Mouse (Mus musculus) megakaryocyte progenitor cell, adult 5-6 weeks (primary cell): Measurements from ENCODE around the gene Cdyl. TPM values are rescaled to one million over a fixed set of nuclear protein-coding genes. Genes with fewer than 3 reads are reported as not detected.

ENCODE experiments used
- ATAC-seq: replicated peaks from 2 replicates; pipeline ENCODE4 v1.8.0; 2016; ENCODE audit warnings: mild to moderate bottlenecking, moderate TSS enrichment, inconsistent platforms; ENCODE audit not compliant: poor library complexity
- total RNA-seq, 2 experiments: library from RNA; stranded (forward) in 1 of 2; stranded (reverse) in 1 of 2; fragments of 157-497, 149-512 nt in 1 of 2; fragments of 200-1000 nt in 1 of 2; gene quantifications; 2 replicates each; pipeline versions ENCODE4 v1.2.3 to v1.2.4; 2015 to 2017

Cdyl gene
- total RNA-seq, 2 experiments from 2014 or later: 12.3 to 13.5 TPM

GRCm38 (mm10) chr13:35822795-35823194, 163.2 kb downstream of the Cdyl start:
- ATAC-seq: no peak

DNA sequence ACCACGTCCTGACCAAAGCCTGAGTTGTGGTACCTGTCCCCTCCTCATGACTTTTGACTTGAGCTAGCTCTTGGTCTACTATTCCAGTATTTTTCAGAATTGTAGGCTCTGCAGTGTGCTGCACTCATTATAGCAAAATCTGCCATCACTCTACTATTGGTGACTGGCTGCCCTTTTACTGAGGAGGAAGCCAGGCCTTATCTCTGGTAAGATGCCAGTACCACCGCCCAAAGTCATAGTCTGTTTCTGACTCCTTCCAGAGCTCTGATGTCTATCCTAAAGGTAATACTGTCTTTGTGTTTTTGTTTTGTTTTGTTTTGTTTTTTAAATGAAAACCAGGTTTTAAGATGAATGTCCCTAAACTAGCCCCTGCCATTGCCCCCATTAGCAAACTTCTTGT, 166.0 kb downstream of the Cdyl start:
- ATAC-seq: peak; percentile 56

- ATAC-seq: no peak
Observed at GRCm38 (mm10) chr13:35832676-35833075, 173.0 kb downstream of the Cdyl start.

- ATAC-seq: peak; percentile 37; the same call in 1 of the 2 replicates
Observed at GRCm38 (mm10) chr13:35833941-35834340, 174.3 kb downstream of the Cdyl start.

DNA sequence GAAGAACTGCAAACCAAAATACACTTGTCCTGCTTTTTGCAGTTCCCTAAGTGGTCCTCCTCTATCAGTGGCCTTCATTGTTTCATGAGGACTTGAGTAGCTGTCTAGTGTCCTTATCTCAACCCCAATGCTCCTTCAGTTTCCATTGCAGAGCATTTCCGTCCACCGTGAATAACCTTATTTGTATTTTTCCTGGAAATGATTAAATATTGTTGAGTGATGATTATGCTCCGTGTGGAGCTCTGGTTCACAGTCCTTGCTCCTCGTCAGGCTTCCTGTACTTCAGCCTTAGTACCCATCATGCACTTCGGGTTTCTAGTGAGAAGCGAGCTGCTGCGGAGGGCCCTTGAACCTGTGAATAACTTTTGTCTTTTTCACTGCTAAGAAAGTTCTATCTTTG, 176.0 kb downstream of the Cdyl start:
- peak; percentile 57 for ATAC-seq

DNA sequence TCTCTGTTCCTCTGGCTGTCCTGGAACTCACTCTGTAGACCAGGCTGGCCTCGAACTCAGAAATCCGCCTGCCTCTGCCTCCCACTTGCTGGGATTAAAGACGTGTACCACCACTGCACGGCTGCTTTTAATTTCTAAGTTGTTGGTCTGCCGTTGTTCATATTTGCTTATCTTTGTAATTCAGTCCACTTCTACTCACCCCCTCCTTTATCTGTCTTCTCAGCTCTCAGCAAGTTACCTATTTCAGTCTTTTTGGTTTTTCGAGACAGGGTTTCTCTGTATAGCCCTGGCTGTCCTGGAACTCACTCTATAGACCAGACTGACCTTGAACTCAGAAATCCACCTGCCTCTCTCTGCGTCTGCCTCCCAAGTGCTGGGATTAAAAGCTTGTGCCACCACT, 176.9 kb downstream of the Cdyl start:
- peak; percentile 71 for ATAC-seq

DNA sequence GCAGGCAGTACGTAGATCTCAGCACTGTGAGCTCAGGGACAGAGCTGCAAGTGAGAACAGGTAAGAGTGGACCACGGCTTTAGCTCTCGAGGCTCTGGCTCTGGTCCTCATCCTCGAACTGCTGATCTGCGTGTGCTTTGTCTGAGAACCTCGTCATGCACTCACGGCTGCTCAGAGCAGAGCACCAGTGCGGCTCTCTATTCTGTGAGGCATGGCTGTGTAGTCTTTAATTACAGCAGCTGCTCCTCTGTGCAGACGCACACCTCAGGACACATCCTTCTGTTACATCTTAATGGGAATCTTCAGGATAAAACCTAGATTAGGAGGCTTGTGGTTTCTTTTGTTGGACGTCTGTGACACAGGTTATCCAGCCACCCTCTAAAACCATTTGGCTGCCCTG, 180.5 kb downstream of the Cdyl start:
- no peak for ATAC-seq

- no peak for ATAC-seq
Observed at GRCm38 (mm10) chr13:35843383-35843782, 183.8 kb downstream of the Cdyl start.

DNA sequence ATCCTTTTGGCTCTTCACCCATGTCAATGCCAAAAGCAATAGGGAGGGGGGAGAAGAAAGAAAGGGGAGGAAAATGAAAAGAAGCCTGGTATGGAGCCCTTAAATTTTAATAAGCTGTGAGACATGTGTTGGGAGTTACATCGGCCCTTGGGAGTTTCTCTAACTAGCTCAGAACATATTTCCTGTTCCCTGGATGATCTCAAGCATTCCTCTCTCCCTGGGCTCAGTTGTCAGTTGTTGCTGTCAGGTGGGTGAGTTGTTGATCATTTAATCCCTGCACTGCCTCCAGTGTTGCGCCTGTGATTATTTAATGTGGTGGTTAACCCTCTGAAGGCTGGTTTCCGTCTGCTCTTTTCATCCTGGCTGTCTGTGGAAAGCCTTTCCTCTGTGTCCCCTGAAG, 185.7 kb downstream of the Cdyl start:
- no peak for ATAC-seq

DNA sequence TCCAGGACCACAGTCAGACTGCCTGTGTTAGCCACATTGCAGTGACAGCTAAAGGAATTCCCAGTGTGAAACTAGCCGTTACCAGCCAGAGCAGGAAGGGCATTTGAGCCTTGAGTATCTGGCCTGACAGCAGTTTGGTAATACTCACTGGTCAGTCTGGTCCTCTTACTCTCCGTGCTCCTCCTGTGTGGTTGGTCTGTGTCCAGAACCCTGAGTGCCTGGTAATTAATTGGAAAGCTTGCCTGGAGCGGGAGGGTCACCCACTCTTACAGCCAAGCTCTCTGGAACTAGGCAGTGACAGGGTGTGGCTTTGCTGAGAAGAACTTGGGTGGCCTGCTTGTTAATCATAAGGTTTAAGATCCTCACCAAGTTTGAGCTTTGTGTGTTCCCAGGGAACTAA, 189.1 kb downstream of the Cdyl start:
- no peak for ATAC-seq

DNA sequence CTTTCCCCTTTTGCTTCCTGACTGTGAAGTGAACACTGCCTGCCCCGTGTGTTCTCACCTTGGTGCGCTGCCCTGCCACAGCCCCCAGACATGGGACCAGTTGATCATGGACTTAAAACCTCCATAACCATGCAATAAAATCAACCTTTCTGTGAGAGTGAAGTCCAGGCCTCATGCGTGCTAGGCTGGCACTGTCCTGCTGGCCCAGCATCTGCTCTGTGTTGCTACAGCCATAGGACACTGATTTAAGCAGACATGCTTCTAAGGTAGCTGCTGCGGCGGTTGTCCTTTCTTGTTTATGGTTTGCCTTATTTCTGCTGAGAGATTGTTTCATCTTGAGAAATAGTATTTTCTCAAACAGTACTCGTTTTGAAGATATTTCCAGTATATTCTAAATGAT, 191.9 kb downstream of the Cdyl start:
- ATAC-seq: no peak

- no peak for ATAC-seq
Observed at GRCm38 (mm10) chr13:35852851-35853575, 193.4 kb downstream of the Cdyl start.

- ATAC-seq: no peak
Observed at GRCm38 (mm10) chr13:35857486-35857885, 197.9 kb downstream of the Cdyl start.

DNA sequence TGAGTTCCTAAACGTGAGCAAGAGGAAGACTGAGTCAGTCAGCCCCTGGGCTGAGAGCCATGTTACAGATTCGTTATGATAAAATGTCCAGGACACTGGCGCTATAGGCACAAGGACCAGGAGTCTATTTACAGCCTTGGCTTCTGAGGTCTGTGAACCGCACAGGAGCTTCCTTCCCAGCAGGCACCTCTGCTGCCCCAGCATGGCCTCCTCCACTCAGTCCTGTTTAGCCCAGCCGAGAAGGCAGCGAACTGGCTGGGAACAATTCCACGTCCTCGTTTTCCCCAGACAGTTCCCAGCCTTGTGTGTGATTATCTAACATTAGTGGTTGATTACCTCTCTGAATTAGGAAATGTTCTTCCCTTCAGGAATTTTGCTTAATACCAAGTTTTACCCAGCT, 201.3 kb downstream of the Cdyl start:
- no peak for ATAC-seq

- peak; percentile 85 for ATAC-seq
Observed at GRCm38 (mm10) chr13:35870659-35871058, 211.0 kb downstream of the Cdyl start.

- peak; percentile 36 for ATAC-seq
Observed at GRCm38 (mm10) chr13:35871107-35871506, 211.5 kb downstream of the Cdyl start.

- no peak for ATAC-seq
Observed at GRCm38 (mm10) chr13:35875396-35875795, 215.8 kb downstream of the Cdyl start.

DNA sequence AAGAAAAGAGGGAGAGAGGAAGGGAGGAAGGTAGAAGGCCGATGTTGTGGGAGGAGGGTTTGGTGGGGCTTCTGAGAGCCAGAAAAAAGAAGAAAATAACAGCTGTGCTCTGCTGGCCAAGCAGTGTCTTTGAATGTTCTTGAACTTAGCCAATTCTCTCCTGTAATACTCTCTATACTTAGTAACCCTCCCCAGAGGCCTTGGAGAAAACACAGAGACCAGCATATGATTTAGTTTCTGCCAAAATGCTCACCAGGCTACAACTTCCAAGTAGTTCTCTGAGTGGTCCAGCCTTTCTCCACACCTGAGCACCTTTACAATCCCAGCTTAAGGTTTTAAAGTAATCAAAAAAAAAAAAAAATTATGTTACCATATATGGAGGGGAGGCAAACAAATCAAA, 218.6 kb downstream of the Cdyl start:
- no peak for ATAC-seq

DNA sequence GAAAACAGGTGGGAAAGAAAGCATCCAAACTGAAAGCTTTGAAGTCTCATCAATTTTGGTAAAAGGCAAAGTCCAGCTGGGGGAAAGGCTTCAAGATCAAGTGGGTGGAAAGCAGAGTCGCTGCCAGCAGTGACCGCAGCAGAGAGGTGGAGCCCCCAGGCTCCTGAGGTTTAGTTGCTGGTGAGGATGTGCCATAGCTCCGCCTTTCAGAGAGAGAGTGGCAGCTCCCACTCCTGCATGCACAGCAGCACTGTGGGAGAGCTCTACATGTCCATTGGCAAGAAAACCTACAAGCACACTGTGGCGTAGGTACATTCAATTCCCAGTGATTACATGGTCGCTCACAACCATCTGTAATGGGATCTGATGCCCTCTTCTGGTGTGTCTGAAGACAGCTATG, 219.4 kb downstream of the Cdyl start:
- ATAC-seq: no peak

DNA sequence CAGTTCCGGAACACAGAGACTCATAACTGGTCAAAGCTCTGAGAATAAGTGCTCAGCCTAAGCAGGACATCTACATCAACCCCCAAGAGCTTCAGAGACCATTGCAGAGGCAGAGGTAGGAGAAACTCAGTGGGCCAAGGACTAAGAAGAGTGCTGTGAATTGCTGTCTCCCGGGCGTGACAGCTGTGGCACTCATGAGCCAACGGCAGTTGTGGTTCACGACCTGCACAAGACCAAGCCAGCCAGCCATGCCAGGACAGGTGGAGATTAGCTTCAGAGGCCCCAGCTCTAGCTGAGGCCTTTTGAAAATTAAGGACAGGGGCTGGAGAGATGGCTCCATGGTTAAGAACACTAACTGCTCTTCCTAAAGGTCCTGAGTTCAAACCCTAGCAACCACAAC, 219.9 kb downstream of the Cdyl start:
- ATAC-seq: no peak

GRCm38 (mm10) chr13:35880555-35881046, 221.0 kb downstream of the Cdyl start:
- ATAC-seq: no peak

- ATAC-seq: peak; percentile 87
Observed at GRCm38 (mm10) chr13:35886121-35886725, 226.6 kb downstream of the Cdyl start.

DNA sequence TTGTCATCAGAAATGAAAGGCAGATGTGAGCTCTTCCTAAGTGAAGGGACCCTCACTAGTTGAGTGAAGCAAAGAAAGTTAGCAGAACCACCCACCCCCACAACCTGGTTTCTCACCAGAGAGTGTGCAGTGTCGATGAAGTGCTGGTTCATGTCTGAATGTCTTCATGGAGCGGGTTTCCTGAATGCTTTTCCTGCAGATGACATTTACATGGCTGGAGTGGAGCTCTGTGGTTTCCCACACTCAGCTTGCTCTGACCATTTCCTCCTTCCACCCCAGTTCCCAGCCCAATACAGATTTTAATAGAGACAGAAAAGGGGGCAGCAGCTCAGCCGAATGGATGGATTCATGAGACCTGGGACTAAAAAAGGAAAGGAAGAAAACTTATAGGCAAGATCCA, 233.2 kb downstream of the Cdyl start:
- ATAC-seq: peak; percentile 34; the same call in 1 of the 2 replicates
